Mouse (Mus musculus) urinary bladder, postnatal 4 days (tissue): ENCODE measurements at regions not wholly inside any gene's neighbourhood (a gene's known extent, or its start where the extent isn't known, plus 50 kb on each side); places are given as distances from the start of the nearest gene placed in this dataset.
"Not testable (repeated sequence)": the region's sequence is repeated elsewhere in the genome, so short reads cannot be mapped to it uniquely, and the experiment has no call there.

ENCODE experiments used
- DNase-seq, 2 experiments: peaks; one replicate each; pipeline ENCODE4 v3.0.0; 2021 to 2022; ENCODE audit warnings: low spot score in 2 of 2

DNA sequence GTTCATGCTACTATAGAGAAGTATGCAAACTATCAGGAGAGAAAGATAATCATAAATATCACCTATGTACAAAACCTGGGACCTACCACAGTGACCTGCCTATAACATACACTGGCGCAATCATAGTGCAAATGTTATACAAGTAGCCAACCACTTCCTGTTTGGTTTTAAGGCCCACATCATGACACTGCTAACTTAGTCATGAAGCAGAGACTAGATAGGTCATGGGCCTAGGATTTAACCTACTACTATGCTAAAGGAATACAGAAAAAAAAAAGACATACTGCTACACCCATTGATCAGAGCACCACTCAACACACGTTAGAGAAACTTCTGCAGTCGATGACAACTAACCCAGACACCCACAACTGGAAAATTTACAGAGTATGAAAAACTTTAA, 498.6 kb upstream of the Acvr2a start:
- DNase-seq = no peak

DNA sequence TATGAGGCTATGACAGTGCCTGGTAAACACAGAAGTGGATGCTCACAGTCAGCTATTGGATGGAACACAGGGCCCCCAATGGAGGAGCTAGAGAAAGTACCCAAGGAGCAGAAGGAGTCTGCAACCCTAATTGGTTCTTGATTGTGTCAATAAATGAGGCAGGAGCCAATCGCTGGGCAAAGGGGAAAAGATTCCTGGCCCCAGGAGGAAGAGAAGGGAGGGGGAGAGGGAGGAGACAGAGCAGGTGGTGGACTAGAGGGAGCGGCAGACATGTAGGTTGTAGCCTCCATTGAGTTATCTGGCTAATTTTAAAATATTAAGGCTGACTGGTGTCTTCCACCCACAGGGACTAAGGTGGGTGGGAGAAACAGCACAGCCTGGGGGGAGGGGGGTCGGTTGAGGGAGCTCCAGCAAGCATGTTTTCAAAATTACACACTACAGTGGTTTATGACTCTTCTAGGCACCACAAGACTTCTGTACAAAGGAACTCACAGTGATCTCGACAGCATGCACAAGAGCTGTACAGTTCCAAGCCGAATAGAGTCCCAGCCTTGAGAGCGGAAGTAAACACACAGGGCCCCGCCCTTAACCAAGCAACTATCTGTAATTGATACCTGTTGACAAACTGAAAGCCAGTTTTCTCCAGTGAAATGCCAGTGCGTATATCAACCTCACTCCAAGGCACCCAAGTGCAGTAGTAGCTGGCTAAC, 497.6 kb upstream of the Acvr2a start:
- DNase-seq = no peak

DNA sequence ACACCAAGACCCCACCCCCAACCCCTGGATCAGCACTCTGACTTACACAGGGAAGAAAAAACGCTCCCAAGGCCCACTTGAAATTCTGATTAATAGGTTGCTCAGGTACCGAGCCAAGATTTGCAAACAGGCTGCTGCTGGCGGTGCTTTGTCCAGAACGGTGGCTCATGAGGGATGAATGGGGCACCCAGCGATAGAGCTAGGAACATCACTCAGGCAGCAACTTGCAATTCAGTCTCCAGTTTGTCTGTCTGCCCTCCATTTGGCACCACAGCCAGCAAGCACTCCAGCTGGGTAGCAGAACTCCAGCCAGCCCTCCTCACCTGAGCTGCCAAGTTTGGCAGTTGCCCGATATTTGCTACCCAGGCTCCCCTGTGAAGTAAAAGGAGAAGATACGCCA, 496.1 kb upstream of the Acvr2a start:
- DNase-seq = no peak

DNA sequence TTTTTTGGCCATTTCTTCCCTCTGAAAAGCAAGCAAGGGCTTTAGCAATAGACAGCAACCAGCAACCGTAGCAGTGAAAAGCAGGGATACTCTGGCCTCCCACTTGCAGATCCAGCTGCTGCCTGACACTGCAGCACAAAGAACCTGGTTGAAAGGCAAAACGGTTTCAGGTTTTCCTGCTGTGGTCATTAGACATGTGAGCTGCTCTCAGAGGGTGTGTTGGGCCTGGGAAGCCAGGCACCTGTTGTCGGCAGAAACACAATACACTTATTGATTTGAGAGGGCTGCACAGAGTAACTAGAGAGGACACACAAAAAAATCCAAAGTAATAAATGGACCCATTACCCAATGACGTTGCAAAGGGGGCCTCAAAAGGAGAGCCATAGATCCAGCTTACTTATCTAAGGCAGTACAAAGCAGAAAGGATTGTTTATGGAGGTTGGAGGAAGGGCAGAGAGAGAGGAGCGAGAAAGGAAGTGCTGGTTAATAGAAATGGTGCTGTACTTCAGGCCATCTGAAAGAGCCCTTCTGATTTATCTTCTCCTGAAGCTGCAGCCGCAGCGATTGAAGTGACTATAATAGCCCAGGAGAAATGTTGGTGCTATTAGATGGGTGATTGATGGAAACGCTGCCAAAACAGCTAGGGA, 495.4 kb upstream of the Acvr2a start:
- DNase-seq = no peak

DNA sequence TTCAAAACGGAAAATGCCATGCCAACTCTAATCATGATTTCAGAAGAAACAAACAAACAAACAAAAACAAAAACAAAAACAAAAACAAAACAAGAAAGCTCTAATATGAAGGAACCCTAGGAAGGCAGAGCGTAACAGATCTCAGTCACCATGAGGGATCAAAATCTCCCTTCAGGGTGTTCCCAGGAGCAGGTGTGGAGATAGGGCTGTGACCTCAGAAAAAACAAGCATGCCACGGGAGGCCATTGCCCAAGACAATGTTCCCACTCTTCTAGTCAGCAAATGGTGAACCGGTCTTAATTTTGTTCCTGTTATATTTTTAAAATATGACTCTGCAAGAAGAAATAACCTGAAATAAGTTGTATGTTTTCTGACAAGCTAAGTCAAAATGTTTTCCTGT, 492.4 kb upstream of the Acvr2a start:
- DNase-seq = no peak

DNA sequence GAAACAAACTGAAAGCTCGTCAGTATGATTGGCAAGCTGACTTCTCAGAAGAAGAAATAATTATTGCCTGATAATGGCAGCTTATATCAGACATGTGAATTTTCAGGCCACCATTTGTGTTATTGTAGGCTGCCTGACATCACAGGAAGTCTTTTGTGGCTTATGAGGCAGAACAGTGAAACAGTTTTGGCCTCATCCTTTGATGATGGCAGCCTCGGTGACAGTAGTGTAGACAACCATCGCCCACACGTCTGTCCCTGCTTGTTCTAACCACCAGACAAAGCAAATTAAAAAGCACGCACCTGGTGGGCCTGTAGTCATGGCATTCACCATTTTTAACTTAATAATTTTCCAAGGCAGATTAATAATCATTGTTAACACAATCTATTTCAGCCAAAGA, 491.6 kb upstream of the Acvr2a start:
- no peak for DNase-seq

DNA sequence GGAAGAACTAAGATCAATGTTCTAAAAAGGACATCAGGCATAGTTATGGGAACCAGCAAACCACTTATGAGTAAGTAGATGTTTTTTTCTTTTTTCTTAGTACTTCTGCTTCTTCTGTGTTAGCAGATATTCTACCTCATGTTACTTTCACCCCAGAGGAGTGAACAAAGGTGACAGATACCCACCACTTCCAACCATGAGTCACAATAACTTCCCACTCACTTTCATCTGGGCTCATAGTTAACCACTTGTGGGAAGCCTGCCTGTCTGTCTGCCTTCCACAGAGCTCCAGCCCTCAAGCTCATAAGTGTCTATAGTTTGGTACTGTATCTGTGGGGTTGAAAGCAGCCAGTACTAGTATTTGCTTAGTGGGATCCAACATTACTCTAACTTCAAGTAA, 485.7 kb upstream of the Acvr2a start:
- no peak for DNase-seq

DNA sequence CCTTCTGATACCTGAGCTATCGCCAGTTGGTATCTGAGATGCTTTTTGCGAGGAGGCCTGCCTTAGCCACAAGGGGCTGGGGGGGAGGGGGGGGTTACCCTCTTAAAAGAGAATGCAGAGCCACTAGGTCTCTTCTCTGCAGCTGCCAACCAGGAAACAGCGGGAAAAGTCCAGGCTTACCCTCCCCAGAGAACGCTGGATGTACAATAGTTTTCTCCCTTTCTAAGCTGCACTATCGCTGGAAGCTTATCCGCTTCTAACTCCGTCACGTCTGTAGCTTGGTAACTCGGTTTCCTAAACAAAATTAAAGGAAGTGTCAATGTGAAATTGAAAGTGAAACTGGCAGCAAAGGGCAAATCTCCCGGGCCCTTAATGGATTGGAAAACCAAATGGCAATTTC, 481.1 kb upstream of the Acvr2a start:
- DNase-seq = no peak

DNA sequence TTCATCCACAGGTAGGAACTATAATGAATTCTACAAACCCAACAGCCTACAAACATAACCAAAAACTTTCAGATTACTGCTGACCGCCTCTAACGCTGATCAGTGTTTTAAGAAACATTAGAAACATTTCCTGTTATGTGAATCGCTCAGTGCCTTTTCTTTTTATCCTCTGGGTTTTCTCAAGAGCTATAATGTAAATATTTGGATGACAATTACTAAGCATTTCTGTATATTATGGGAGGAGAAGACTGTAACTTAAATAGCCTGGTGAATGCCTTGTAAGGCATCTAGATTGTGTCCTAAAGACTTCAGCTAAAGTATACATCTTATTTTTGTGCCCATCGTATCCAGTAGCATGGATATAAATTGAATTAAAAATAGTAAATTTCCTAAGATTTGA, 465.9 kb upstream of the Acvr2a start:
- no peak for DNase-seq

DNA sequence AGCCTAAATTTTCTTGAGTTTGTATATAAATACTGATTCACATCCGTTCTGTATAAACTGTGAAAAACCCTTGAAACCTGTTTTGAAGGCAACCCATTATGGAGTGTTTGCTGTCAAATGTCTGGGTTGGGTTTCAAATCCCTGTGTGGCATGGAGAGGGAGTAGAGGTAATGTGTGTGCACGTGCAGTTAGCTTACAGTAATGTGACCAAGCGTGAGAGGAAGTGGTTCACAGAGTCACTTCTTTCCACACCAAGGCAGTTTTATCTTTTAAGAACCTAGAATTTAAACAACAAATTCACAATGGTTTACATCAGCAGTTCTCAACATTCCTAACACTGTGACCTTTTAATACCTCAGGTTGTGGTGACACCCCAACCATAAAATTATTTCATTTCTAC, 464.1 kb upstream of the Acvr2a start:
- DNase-seq = no peak

DNA sequence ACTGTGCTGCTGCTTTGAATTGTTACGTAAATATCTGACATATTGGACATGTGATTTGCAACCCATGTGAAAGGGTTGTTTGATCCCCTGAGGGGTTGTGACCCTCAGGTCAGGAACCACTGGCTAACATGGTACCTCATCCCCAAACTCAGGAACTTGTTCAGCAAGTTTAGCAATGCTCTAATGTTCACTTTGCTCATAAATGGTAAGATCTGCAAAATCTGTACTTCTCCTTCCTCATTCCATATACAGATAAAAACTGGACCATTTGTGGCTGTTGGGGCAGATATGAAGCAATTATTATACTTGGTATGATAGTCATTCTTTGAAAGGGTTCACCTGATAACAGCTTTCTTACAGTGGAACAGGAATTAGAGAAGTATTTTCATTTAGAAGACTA, 463.7 kb upstream of the Acvr2a start:
- no peak for DNase-seq

DNA sequence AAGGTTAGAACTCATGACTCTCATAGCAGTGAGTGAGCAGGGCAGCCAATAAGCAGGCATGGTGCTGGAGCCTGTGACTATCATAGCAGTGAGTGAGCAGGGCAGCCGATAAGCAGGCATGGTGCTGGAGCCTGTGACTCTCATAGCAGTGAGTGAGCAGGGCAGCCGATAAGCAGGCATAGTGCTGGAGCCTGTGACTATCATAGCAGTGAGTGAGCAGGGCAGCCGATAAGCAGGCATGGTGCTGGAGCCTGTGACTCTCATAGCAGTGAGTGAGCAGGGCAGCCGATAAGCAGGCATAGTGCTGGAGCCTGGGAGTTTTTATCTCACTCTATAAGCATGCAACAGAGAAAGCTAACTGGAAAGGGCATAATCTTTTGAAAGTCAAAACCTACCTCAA, 442.3 kb upstream of the Acvr2a start:
- not testable (repeated sequence) for DNase-seq

DNA sequence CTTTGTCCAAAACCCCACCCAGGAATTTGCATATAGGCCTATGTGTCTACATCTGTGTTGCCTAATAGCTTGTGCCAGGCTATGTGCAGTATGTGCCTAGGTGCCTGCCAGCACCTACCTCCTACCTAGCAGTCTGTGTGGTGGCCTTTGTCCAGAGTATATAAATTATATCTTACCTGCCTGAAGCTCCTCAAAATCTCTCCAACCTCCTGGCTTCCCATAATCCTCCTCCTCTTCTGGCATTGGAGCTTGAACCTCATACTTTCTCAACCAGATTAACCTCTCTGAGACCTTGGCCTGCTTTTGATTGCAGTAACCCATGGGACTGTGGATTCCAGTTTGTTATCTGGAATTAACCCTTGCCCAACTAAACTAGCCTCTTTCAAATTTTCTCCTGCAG, 440.8 kb upstream of the Acvr2a start:
- no peak for DNase-seq

DNA sequence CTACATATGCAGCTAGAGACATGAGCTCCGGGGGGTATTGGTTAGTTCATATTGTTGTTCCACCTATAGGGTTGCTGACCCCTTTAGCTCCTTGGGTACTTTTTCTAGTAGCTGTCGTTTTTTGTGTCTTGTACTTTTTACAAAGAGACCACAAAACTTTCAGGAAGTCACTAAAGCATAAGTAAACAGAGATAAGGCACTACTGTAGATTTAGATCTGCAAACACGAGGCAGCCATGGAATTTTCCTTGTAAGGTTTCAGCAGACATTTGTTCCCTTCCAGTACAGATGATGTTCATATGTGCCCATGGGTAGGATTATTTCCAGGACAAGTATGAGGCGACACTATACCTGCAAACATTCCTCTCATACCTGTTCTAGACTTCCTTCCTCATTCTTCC, 439.6 kb upstream of the Acvr2a start:
- DNase-seq = no peak

DNA sequence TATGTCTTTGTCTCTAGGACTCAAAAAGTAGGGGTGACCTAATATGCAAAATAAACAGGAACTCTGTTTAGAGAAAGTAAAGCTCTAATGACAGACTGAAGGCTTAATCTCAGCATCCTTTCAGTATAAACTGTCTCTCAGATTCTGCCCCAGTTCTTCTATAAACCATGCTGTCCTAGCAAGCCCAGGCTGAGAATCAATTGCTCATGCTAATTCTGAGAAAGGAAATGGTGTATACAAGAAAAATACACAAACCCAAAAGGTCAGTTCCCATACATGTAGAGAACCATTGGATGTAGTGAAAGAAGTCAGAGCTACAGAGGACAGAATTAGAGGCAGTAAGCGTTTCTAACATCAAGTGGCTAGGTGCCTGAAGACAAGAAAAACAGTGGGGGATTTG, 435.7 kb upstream of the Acvr2a start:
- no peak for DNase-seq

DNA sequence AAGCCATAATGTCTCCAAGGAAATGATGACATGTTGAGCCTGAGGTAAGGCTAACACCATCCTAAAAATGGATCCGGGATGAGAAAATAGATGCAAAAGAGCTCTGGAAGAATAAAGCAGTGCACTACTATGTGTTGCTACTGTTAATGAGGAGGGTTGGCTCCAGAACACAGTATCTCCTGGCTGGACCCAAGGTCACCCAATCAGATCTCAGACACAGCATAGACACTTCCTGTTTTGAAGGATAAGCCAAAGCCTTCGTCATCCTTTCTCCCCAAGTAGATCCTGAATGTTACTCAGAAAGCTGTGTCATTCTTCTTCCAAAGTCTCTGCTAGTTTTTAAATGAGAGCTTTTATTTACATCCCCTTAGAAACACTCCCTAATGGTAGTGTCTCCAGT, 435.2 kb upstream of the Acvr2a start:
- DNase-seq = no peak

DNA sequence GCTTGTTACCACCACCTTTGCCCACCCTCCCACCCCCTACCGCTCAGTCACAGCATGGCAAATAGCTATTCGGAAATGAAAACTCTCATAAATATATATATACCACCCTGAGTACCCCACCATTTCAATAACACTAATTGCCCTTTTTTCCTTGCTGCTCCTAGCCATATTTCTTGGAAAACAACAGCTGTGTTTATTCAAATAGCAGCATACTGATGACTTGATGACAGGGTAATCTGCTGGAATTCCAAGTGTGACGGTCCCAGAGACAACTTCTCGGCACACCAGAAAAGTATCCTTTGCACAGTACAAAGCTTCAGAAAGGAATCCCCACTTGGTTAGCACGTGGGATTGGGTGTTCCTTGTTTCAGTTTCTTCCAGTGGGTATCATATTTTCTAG, 433.8 kb upstream of the Acvr2a start:
- no peak for DNase-seq

DNA sequence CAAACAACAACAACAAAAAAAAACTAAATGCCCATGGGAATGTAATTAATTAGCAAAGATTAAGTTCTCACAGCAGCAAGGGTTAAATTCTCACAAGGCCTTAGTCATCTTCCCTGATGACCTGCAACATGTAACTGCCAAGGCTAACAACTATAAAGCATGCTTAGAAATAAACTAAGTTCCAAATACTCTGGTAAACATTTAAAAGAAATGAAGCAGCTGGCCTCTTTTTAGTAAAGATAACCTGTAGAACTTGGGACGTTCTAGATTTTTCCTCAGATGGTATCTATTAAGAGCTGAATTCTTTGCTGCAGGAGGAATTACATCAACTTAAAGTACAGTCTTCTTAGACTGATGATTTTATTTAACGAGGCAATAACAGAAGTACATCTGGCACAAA, 433.1 kb upstream of the Acvr2a start:
- DNase-seq = no peak

DNA sequence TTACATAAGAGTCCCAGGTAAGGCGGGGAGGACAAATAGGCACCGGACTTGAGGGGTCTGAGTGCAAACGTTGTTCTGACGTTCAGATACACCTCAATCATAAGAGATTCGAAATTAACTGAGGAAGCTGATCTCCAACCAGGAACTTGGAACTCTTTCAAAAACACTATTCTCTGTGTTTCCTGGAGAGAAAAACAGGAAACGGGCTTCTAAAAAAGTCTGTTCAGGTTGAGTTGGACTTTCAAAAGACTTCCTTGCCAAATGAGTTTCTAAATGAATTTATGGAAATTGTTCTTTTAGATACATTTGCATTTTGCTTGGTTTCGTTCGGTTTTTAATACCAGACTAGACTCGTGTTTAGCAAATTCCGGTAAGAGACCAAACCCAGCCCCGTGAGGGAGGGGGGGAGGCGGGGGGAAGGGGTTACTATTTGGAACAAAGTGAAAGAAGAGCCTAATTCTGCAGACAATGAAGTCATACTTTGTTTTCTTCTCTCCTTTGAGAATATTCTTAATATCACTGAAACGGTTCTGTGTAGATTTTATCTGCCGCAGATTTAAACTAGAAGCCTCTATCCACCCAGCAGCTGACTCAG, 432.3 kb upstream of the Acvr2a start:
- no peak for DNase-seq

DNA sequence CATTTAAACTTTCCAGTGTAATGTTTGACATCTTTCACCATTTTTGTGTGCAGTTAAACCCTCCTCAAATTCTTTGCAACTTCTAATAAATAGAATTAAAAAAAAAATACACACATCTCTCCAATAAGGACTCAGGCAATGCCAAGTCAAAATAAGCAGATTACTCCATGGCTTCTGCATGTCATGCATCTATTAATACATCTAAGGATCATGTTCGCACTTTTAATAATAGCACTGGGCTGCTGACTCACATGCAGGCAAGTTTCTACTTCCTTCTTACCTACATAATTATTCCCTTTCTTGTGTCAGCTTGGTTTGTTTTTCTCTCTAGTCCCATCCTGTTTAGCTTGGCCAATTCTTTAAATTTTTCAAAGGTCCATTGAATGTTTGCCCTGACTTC, 415.4 kb upstream of the Acvr2a start:
- no peak for DNase-seq

DNA sequence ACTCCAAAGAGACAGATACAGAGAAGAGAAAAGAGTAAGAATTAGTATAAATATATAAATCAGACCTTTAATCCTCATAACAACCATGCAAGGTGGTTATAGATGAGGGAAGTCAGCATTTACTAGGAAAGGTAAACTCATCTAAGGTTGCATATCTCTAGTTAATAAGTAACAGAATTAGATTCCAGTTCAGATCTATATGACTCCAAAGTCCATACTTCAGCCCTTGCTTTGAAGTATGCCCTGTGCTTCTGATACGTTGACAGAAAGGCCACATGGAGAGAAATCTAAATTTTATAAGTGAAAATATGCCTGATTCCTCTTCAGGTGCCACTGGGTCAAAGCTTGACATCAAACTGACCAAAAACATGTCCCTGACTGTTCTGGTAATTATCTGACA, 414.7 kb upstream of the Acvr2a start:
- no peak for DNase-seq

DNA sequence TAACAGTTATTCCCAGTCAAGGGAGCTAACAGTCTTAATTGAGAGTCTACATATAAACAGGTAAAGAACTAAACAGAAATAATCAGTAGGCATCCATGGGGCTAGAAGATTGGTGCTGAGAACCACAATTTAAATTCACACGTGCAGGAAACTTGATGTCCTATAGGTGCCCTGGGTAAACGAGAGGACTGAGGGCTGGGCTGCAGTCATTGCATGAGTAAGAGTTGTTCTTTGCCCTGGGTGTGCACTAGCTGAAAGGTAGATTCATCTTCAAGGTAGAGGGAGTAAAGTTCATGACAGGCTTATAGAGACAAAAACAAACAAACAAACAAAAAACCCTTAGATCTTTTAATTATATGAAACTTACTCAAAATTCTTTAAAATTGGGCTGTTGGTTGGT, 411.1 kb upstream of the Acvr2a start:
- no peak for DNase-seq

DNA sequence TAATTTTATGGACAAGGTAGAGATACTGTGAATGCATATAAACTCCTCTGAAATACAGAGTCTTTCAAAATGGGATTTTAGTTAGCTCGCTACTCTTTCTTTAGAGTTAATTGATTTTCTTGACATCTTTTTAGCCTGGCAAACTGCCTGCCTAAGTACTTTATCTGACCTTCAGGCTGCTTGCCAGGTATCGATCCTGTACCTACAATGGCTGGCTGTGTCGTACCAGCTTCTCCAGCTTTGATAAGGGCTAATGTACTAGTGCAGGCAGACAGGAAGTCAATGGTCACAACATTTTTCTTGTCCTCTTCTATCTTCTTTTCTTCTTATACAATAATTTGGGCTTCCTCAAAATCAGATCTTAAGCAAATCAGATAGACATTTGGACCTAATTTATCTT, 409.4 kb upstream of the Acvr2a start:
- DNase-seq = no peak

DNA sequence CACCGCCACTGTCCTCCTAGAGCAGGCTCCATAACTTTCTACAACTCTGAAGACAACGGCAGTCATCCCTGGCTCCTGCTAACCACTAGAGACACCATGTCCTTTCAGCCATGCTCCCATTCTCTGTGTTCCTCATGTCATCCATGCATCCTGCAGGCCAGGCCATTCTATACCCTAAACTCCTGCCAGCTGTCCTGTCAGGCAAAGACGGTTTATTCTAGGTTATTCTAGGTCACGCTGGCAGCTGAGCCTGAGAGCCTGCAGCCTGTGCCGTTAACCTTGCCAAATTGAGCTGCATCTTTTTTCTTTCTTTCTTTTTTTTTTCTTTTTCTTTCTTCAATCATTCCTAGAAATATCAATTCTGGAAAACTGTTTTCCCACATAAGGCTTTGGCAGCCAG, 406.0 kb upstream of the Acvr2a start:
- no peak for DNase-seq
